Mouse (Mus musculus): ENCODE results near the gene Wdr27. TPM values are rescaled to one million over a fixed set of nuclear protein-coding genes. Genes with fewer than 3 reads are reported as not detected.

Wdr27 gene
- total and polyA plus RNA-seq, 3 experiments: 1.7 to 2.3 (median 2.1) TPM

DNA sequence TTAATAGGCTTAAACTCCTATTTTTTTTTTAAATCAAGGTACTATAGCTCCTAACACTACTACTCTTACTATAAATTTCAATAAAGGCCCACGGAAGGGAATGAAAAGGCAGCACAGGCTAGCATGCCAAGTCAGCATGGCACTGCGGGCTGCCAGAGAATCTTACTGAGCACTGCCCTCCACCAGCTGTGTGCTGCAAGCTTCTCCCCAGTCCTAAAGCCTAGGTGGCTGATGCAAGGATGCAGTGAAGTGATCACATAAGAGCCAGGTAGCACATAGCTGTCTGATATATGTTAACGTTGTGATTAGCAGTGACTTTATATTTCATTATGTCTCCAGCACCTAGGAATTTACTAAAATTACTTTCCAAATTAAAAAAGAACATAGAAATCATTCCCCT, 17.0 kb upstream of the Wdr27 start (continued):
- TF ChIP-seq MAZ (IDR thresholded peaks at IDR 0.05; ENCODE audit: low read depth, low read length) (no peak), MAX (IDR thresholded peaks at IDR 0.05; ENCODE audit: low read length) (peak; percentile 63; the same call in 1 of the 2 replicates), EP300 (IDR thresholded peaks at IDR 0.05; ENCODE audit: low read length) (no peak), UBTF (IDR thresholded peaks at IDR 0.05; ENCODE audit: low read depth, low read length) (no peak), NELFE (IDR thresholded peaks at IDR 0.05; ENCODE audit: low read depth, low read length) (no peak), SMC3 (IDR thresholded peaks at IDR 0.05; ENCODE audit: low read depth, low read length) (no peak), ZMIZ1 (IDR thresholded peaks at IDR 0.05; ENCODE audit: low read depth, low read length) (0 out of 2 replicates have a peak, but pooled peaks have one; percentile 53), ELF1 (IDR thresholded peaks at IDR 0.05; ENCODE audit: low read depth, low read length) (no peak), RCOR1 (conservative IDR thresholded peaks at IDR 0.05; ENCODE audit: low read depth, low read length) (no peak), CHD2 (IDR thresholded peaks at IDR 0.05; ENCODE audit: low read length) (no peak), TBP (conservative IDR thresholded peaks at IDR 0.05; ENCODE audit: low read depth, low read length) (0 out of 2 replicates have a peak, but pooled peaks have one; percentile 45), POLR2A (IDR thresholded peaks at IDR 0.05; ENCODE audit: low read depth, low read length) (peak; percentile 62), SIN3A (IDR thresholded peaks at IDR 0.05; ENCODE audit: low read length) (peak; percentile 91), ZKSCAN1 (IDR thresholded peaks at IDR 0.05; ENCODE audit: borderline replicate concordance, low read depth, low read length) (no peak), E2F4 (IDR thresholded peaks at IDR 0.05; ENCODE audit: insufficient replicate concordance, low read depth, low read length) (no peak), ZNF384 (IDR thresholded peaks at IDR 0.05; ENCODE audit: low read depth, low read length) (no peak), MXI1 (IDR thresholded peaks at IDR 0.05; ENCODE audit: low read depth, low read length) (peak; percentile 87), MYC (IDR thresholded peaks at IDR 0.05; ENCODE audit: low read depth, low read length) (peak; percentile 50; the same call in 1 of the 2 replicates), POLR2AphosphoS2 (IDR thresholded peaks at IDR 0.05; ENCODE audit: low read depth, low read length) (no peak), PAX5 (IDR thresholded peaks at IDR 0.05; ENCODE audit: low read length) (no peak), RAD21 (IDR thresholded peaks at IDR 0.05; ENCODE audit: low read depth, low read length) (no peak), MEF2A (IDR thresholded peaks at IDR 0.05; ENCODE audit: borderline replicate concordance, low read depth, low read length) (no peak; the same call in 1 of the 2 replicates), MAFK (IDR thresholded peaks at IDR 0.05; ENCODE audit: insufficient replicate concordance, low read length) (peak; percentile 32; the same call in 1 of the 2 replicates), NRF1 (IDR thresholded peaks at IDR 0.05; ENCODE audit: low read depth, low read length) (no peak)

DNA sequence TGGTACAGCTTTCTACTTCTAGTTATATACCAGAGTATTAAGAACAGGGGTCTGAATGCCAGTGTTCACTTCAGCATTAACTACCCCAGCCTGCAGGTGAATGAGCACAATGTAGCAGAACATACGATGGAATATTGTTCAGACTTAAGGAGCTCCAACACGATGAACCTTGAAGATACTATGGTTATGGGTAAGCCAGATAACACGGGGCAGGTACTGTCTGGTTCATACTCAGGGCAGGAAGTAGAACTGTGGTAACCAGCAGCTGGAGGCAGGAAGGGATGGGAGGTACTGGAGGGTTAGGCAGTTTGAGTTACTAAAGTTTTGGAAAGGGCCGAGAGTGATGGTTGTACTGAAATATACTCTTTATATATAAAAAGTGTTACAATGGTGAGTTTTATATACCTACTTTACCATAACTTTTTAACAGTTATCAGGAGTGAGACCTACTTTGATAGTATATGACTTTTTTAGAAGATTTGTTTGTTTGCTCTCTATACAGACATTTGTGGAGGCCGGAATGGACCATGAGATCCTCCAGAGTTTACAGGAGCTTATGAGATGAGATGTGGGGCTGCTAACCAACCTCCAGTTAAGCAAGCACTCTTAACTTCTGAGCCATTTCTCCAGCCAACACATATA, 15.8 kb upstream of the Wdr27 start:
- Histone ChIP-seq H3K79me2 (replicated peaks; ENCODE audit: control insufficient read depth, extremely low read depth, insufficient read depth, poor library complexity, severe bottlenecking) (peaks cover 50% of the 10 kb centered on the region), H3K27ac (ENCODE audit: insufficient read depth, low read depth) (no peak overlapping the region), H3K36me3 (replicated peaks in 1 of 2; ENCODE audit: control insufficient read depth in 1 of 2, insufficient read depth in 1 of 2, low read length in 1 of 2) (peaks cover 26 to 45% of the 10 kb centered on the region in 2 experiments), H3K4me3 (replicated peaks in 1 of 3; ENCODE audit: low read depth in 2 of 3, low read length in 2 of 3, poor library complexity in 1 of 3) (peak overlapping the region; percentile 57 to 95 (median 94)), H3K4me1 (ENCODE audit: control insufficient read depth in 1 of 2, insufficient read depth in 2 of 2) (peaks cover 10 to 46% of the 10 kb centered on the region in 2 experiments), H3K9me3 (replicated peaks; ENCODE audit: low read length) (no peaks in the 10 kb centered on the region), H3K9ac (ENCODE audit: insufficient read depth, low read depth) (peak overlapping the region; percentile 95), H3K4me2 (ENCODE audit: insufficient read depth, low read depth, poor library complexity, severe bottlenecking) (peak overlapping the region; percentile 91), H3K27me3 (replicated peaks) (no peaks in the 10 kb centered on the region)
- dilution Hi-C loops (cut with MboI; ENCODE audit: extremely low pct_ligation_motif_present, extremely low pct_unique_long_range_greater_than_20kb, low sequenced_read_pairs): no loop called here
- in situ Hi-C loops (cut with MboI; ENCODE audit: low pct_ligation_motif_present, low pct_unique_long_range_greater_than_20kb, low sequenced_read_pairs): no loop called here
- DNase-seq (ENCODE audit: extremely low read depth): no peak
- TF ChIP-seq E2F4 (IDR thresholded peaks at IDR 0.05; ENCODE audit: insufficient replicate concordance, low read depth, low read length) (no peak), USF1 (IDR thresholded peaks at IDR 0.05; ENCODE audit: low read depth, low read length) (no peak), ZNF384 (IDR thresholded peaks at IDR 0.05; ENCODE audit: low read depth, low read length) (no peak), POLR2A (IDR thresholded peaks at IDR 0.05; ENCODE audit: low read depth, low read length) (no peak), GABPA (IDR thresholded peaks at IDR 0.05; ENCODE audit: insufficient replicate concordance, low read depth, low read length) (no peak), ETS1 (conservative IDR thresholded peaks at IDR 0.05; ENCODE audit: low read depth, low read length) (no peak), MYC (IDR thresholded peaks at IDR 0.05; ENCODE audit: low read depth, low read length) (no peak), ZC3H11A (IDR thresholded peaks at IDR 0.05; ENCODE audit: low read depth, low read length) (no peak), JUN (IDR thresholded peaks at IDR 0.05; ENCODE audit: insufficient read depth, low read depth, low read length) (no peak), HCFC1 (IDR thresholded peaks at IDR 0.05; ENCODE audit: low read depth, low read length) (no peak), BHLHE40 (IDR thresholded peaks at IDR 0.05; ENCODE audit: low read depth, low read length) (no peak)

Measured in CH12.LX (cell line).